Mouse (Mus musculus) c-Kit-positive CD71-positive TER-119-positive erythroid progenitor cells, embryonic 14.5 days (primary cell): ENCODE measurements around the gene Ap2a2.
A peak's percentile ranks its signal among the peaks of the same experiment; 100 is the strongest.

Experiments
- DNase-seq: peaks from one replicate; pipeline ENCODE4 v3.0.0-alpha.2; 2013; ENCODE audit warnings: low spot score

Gene Ap2a2

DNA sequence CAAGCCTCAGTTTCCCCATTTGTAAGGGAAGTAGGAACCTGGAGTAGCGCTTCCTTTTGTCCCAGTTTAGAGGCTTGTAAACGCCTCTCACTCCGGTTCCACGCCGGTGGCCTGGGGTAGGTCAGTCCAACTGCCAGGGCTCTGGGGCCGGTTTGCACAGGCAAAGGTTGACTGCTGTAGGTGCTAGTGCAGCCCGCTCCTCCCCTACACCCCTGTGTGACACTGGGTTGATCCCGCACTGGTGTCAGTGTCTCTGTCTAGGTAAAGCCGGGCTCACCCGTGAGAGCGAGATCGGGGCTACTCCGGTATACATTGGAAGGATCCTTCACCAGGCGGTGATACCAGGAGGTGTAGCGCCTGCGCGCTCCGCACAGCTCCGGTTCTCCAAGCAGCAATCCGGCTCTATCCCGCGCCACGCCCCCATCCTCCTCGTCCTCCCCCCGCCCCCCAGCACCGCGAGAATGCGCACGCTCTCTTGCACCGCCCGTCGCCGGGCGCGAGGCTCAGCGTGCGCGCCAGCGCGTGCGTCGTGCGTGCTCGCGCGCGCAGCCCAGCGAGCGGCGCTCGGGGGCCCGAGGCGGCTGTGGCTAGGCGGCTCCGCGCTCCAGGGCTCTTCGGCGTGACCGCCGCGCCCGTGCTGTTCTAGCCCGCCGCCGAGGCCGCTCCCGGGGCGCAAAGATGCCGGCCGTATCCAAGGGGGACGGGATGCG lies at the start of gene Ap2a2:
Gene Ap2a2 (plus strand): TSS at position 492 of the 710 bp plus-strand sequence.
- DNase-seq: peak; percentile 92

- DNase-seq: no peak
Measured at GRCm38 (mm10) chr7:141517638-141518037, 44.3 kb upstream of the Ap2a2 start.

DNA sequence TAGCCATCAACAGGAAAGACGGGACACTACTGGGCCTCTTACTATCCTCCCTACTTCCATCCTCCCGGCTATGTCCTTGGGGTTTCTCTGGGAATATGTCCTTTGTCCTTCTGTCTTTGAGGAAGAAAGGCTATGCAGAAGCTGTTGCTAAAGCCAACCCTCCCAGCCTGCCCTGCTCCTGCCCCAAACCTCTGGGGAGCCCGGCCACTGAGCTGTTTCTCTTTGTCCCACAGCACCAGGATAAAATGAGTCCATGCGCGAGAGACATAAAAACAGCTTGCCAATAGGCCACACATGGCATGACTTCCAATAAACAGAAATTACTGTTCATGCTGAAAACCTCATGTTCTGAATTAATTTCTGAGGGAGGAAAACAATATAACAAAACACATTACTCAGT lies 43.7 kb upstream of the Ap2a2 start:
- no peak for DNase-seq

GRCm38 (mm10) chr7:141518926-141519325 lies 43.0 kb upstream of the Ap2a2 start:
- DNase-seq: no peak

DNA sequence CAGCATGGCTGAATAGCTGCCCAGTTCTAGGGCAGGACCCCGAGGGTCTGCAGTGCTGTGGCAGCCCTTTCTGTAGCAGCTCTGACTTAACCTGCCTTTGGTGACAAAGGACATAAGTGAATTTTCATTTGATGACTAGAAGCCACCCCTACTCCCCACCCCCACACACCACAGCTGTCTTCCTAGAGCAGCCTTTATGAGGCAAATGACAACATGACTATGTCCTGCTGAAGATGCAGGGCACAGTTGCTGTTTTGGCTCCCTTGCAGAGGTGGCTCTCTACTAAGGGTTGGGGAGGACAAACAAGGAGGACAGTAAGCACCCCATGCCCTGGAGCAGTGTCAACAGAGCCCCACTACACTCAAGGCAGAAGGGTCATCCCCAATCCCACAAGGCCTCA lies 42.2 kb upstream of the Ap2a2 start:
- no peak for DNase-seq

GRCm38 (mm10) chr7:141523007-141523406 lies 39.0 kb upstream of the Ap2a2 start:
- DNase-seq: no peak

GRCm38 (mm10) chr7:141524271-141524670 lies 37.7 kb upstream of the Ap2a2 start:
- no peak for DNase-seq

DNA sequence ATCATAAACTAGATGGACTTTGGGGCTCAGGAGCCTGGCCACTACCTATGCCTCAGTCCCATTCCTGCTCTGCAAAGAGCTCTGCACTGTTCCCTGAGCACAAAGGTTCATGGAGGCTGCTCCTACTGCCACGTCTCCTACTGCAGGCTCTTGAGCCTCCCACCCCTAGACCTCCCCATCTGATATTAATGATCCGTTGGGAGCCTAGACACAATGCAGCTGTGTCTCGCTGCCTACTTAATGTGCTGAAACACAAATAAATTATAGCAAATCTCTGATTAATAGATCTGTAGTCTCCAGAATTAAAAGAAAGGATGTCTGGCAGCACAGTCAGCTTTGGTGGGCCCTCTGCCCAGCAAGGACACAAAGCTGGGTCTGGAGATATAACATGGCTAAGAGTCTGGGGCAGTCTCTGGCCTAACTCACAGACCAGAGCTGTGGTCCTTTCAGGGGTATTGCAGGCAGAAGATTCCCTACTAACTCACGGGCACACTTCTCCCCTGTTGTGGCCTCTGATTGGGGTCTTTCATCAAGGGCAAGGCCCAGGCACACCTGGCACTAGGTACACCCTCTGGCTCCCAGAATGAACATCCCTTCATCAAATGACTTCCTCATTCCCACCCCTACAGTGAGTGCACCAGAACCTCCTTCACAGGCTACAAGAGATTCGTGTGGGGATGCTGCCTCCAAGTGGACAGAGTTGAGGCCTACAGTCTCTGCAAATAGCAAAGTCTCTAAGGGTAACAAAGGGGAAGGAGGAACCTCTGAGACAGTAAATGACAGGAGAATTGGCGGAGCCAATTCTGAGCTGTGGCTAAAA lies 37.0 kb upstream of the Ap2a2 start:
- DNase-seq: peak; percentile 76

GRCm38 (mm10) chr7:141525580-141525925 lies 36.4 kb upstream of the Ap2a2 start:
- no peak for DNase-seq

DNA sequence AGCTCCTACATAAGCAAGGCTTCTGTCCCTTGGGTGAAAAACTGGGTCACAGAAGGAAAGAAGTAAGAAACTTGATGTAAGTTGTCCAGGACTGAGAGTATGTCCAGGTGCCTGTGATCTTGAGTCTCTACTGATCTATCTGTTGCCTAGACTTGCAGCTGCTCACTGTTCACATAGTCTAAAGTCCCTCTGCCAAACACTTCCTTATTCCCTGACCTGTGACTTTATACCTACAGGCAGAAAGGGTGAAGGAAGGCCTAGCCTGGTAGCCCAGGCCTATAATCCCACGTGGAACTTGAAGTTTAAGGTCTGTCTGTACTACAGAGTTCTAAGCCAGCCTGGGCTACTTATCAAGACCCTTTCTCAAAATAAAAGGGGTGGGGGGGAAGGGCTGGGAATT lies 26.4 kb upstream of the Ap2a2 start:
- no peak for DNase-seq

GRCm38 (mm10) chr7:141538852-141539555 lies 23.0 kb upstream of the Ap2a2 start:
- no peak for DNase-seq

DNA sequence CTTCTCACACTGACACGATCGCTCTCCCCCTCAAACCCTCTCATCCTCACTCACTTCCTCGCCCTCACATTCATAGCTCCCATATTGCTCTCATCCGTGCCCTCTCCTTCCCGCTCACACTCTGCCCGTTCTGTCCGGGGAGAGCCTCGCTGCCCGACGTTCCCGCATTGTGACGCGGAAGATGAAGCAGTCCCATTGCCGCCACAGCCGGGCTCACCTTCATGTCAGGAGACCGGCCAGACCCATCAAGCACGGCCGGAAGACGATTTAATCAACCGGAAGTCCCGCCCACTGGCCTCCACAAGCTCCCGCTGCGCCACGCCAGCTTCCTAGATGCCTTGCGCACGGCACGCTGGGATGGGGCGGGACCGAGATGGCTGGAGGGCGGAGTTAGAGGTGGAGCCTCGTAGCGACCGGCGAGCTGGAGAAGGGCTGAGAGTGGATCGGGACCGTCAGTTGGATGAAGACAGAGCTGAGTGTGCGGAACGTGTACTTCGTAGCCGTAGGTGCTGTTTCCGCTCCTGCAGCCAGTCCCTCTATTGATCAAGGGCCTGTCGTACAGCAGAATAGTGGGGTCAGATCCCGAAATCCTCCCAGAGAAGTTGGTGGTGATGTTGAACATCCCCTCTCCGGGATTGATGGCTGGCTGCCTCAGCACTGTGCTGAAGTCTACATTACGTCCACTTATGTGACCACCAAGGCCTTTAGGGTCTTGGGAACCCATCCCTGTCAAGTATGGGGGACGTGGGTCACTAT lies 22.2 kb upstream of the Ap2a2 start, which contains the start of gene Chid1:
Gene Chid1 (minus strand): TSS at position 302 of the 756 bp plus-strand sequence.
- DNase-seq: peak; percentile 99

DNA sequence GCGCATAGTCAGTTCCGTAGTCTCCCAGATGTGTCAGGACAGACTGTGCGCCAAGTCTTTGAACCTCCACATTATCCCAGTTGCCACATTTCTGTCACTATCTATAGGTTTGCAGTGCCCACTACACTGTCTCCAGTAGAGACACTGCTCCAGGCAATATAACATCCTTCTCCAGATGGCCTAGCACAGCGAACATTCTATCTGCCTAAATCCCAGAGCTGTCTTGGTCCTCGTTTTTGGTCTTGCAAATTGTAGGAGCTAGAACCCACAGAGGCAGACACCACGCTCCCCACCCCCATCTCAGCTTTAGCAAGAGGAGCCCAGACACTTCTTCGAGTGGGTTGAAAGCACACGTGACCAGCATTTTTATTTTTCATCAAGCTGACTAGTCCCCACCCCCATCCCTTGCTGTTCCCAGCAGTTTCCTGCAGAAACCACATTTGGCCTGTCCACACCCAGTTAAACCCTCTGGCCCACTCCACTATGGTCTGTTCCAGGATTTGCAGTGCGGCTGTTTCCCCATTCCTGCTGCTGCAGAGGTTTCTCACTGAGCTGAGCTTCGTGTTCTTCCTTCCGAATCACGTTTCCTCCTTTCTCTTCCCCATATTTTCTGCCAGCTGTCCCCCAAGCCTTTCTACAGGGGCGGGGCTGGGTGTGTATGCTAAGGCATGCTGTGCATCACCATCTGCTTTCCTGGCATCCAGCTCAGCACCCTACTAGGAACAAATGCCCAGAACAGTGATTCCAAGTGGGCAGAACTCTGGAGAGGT lies 21.5 kb upstream of the Ap2a2 start:
- DNase-seq: no peak

DNA sequence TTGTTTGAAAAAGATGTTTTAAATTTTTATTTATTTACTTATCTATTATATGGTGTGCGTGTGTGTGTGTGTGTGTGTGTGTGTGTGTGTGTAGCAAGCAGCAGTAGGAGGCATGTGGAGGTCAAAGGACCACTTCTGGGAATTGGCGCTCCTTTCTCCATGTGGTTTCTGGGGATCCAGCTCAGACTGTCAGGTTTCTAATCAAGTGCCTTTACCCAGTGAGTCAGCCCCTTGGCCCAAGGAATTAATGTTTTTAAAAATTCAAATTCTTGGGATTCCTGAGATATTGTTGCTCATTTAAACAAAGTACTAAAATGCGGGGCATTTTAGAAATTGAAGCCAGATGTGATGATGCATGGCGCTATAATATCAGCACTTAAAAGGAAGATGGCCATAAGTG lies 20.3 kb upstream of the Ap2a2 start:
- no peak for DNase-seq

DNA sequence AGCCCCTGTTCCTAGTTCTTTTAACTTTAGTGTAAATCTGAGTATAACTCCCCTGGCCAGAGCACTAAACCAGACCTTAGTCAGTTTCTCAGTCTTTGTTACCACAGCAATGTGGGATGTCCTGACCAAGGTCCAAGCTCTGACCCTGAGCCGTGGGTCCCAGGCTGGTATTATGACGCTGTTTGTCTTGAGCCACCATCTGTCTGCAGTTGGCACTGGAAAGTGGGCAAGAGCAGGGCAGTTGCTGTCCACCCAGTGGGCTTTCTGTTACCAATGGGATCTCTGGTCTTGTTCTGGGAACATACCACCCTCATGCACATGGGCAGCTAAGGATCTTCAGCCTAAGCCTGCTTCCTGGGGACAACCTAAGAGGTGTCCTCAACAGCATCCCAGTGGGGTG lies 19.4 kb upstream of the Ap2a2 start:
- DNase-seq: no peak

- DNase-seq: no peak
Measured at GRCm38 (mm10) chr7:141544654-141545053, 17.3 kb upstream of the Ap2a2 start.

DNA sequence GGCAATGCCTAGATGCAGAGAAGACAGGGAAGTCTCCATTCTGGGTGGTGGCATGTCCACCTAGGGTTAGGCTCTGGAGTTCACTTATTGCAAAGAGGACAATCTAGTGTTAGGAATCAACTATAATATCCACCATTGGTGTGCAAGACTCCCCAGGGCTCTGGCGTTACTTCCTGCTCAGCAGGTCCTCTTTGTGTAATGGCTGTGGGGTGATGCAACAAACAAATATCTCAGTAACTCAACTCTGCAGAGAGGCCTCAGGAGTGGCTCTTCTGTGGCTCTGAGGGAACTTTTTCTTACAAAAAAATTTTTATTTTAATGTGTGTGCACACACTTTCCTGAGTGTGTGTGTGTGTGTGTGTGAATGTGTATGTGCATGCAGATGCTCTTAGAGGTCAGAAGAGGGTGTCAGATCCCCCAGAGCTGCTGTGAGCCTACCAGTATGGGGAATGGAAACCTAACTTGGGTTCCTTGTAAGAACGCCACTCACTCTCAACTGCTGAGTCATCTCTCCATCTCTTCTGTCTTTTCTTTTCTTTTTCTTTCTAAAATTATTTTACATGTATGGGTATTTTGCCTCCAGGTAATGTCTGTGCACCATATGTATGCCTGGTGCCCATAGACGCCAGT lies 12.4 kb upstream of the Ap2a2 start:
- DNase-seq: no peak

DNA sequence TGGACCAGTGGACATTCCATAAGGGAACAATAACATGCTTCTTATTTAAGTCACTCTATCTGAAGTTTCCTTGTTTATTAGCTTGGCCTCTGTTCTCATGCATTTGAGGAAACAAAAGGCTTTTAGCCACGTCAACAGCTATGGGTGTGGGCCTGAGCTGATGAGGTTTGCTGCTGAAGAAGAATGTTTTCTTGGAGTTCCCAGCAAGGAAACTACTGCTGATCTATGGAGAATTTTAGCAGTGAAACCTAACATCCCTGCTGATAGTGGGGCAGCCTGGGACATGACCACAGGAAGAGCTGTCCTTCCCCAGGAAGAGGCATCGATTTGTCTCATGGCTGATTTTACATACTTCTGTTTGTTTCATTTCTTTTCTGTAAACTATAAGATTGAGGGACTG lies 11.5 kb upstream of the Ap2a2 start:
- no peak for DNase-seq

DNA sequence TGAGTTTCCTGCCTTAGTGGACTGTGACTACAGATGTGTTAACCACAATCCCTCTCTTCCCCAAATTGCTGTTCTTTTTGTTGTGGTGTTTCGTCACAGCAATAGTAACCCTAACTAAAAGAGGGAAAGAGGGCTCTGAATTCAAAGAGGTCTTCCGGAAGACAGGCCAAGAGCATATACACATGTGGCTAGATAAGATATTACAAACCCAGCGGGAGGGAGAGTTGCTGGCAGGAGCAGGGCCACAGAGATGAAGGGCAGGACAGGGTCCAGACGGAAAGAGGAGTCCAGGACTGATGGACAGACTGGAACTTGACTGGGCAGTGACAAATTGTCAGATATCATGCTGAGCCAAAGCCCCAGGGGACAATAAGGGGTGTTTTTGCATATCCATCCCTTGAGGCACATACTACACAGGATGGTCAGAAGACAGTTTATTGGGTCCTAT lies 3.6 kb upstream of the Ap2a2 start:
- peak; percentile 77 for DNase-seq

DNA sequence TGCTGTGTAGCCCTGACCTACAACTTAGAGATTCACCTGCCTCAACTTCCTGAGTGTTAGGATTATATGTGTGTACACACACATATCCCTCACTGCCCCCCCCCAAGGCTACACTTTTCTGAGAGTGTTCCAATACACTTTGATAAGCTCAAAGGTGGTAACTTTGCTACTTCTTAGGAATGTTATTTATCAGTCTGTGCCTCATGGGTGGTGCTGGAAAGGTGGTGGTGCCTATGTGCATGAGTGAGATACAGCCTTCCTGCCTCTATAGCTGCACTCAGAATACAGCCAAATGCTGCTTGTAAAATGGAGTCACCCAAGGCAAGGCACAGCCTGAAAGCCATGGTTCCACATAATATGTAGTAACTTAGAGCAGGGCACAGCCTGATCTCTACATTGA lies 3.0 kb upstream of the Ap2a2 start:
- DNase-seq: peak; percentile 83
